Mouse (Mus musculus) cerebellum, postnatal 10 days (tissue): Measurements from ENCODE around the gene Mss51.

Experiments
- DNase-seq, 2 experiments: peaks; one replicate each; pipeline ENCODE4 v3.0.0; 2021; ENCODE audit warnings: mixed read lengths in 2 of 2

Gene Mss51

GRCm38 (mm10) chr14:20451302-20451701, 45.4 kb downstream of the Mss51 start:
- DNase-seq, result peak; percentile 19 to 26

GRCm38 (mm10) chr14:20447209-20447608, 49.5 kb downstream of the Mss51 start:
- DNase-seq, result peak; percentile 28 to 29

- DNase-seq, result no peak
These were observed 54.4 kb downstream of the Mss51 start for GRCm38 (mm10) chr14:20442252-20442651.

GRCm38 (mm10) chr14:20436976-20437375, 59.7 kb downstream of the Mss51 start:
- peak; percentile 53 to 57 for DNase-seq
